Mouse (Mus musculus): ENCODE results near the gene Dusp10.

The Dusp10 gene

GRCm38 (mm10) chr1:184082661-184083060 lies 69.6 kb downstream of the Dusp10 start:
- H3K27me3 ChIP-seq (ENCODE audit: control insufficient read depth, insufficient read depth, low read length, poor library complexity, severe bottlenecking): no peaks in the 10 kb centered on the region
- no peaks in the 10 kb centered on the region for H3K36me3 ChIP-seq (ENCODE audit: control insufficient read depth, insufficient read depth, low read length, poor library complexity, severe bottlenecking)
- no peak for DNase-seq (ENCODE audit: low read depth, low spot score)

- no peaks in the 10 kb centered on the region for H3K27me3 ChIP-seq (ENCODE audit: control insufficient read depth, insufficient read depth, low read length, poor library complexity, severe bottlenecking)
- no peaks in the 10 kb centered on the region for H3K36me3 ChIP-seq (ENCODE audit: control insufficient read depth, insufficient read depth, low read length, poor library complexity, severe bottlenecking)
- DNase-seq (ENCODE audit: low read depth, low spot score): no peak
Observed at GRCm38 (mm10) chr1:184083166-184083565, 70.1 kb downstream of the Dusp10 start.

- Histone ChIP-seq H3K36me3 (ENCODE audit: control insufficient read depth, insufficient read depth, low read length, poor library complexity, severe bottlenecking) (no peaks in the 10 kb centered on the region), H3K27me3 (ENCODE audit: control insufficient read depth, insufficient read depth, low read length, poor library complexity, severe bottlenecking) (no peaks in the 10 kb centered on the region)
- DNase-seq (ENCODE audit: low read depth, low spot score): no peak
Observed at GRCm38 (mm10) chr1:184084961-184085360, 71.9 kb downstream of the Dusp10 start.

- H3K36me3 ChIP-seq (ENCODE audit: control insufficient read depth, insufficient read depth, low read length, poor library complexity, severe bottlenecking): no peaks in the 10 kb centered on the region
- DNase-seq (ENCODE audit: low read depth, low spot score): no peak
- no peaks in the 10 kb centered on the region for H3K27me3 ChIP-seq (ENCODE audit: control insufficient read depth, insufficient read depth, low read length, poor library complexity, severe bottlenecking)
Observed at GRCm38 (mm10) chr1:184090515-184090914, 77.4 kb downstream of the Dusp10 start.

- Histone ChIP-seq H3K36me3 (ENCODE audit: control insufficient read depth, insufficient read depth, low read length, poor library complexity, severe bottlenecking) (no peaks in the 10 kb centered on the region), H3K27me3 (ENCODE audit: control insufficient read depth, insufficient read depth, low read length, poor library complexity, severe bottlenecking) (no peaks in the 10 kb centered on the region)
- DNase-seq (ENCODE audit: low read depth, low spot score): no peak
Observed at GRCm38 (mm10) chr1:184094914-184095313, 81.8 kb downstream of the Dusp10 start.

GRCm38 (mm10) chr1:184100414-184100813 lies 87.3 kb downstream of the Dusp10 start:
- no peak for DNase-seq (ENCODE audit: low read depth, low spot score)
- H3K36me3 ChIP-seq (ENCODE audit: control insufficient read depth, insufficient read depth, low read length, poor library complexity, severe bottlenecking): no peaks in the 10 kb centered on the region
- H3K27me3 ChIP-seq (ENCODE audit: control insufficient read depth, insufficient read depth, low read length, poor library complexity, severe bottlenecking): no peaks in the 10 kb centered on the region

GRCm38 (mm10) chr1:184100927-184101749 lies 88.0 kb downstream of the Dusp10 start:
- H3K36me3 ChIP-seq (ENCODE audit: control insufficient read depth, insufficient read depth, low read length, poor library complexity, severe bottlenecking): no peaks in the 10 kb centered on the region
- no peak for DNase-seq (ENCODE audit: low read depth, low spot score)
- H3K27me3 ChIP-seq (ENCODE audit: control insufficient read depth, insufficient read depth, low read length, poor library complexity, severe bottlenecking): no peaks in the 10 kb centered on the region

GRCm38 (mm10) chr1:184101750-184102046 lies 88.6 kb downstream of the Dusp10 start:
- DNase-seq (ENCODE audit: low read depth, low spot score): no peak
- no peaks in the 10 kb centered on the region for H3K36me3 ChIP-seq (ENCODE audit: control insufficient read depth, insufficient read depth, low read length, poor library complexity, severe bottlenecking)

GRCm38 (mm10) chr1:184106832-184107231 lies 93.7 kb downstream of the Dusp10 start:
- DNase-seq (ENCODE audit: low read depth, low spot score): no peak
- no peaks in the 10 kb centered on the region for H3K36me3 ChIP-seq (ENCODE audit: control insufficient read depth, insufficient read depth, low read length, poor library complexity, severe bottlenecking)

More at GRCm38 (mm10) chr1:184101750-184102046, 88.6 kb downstream of the Dusp10 start:
- no peaks in the 10 kb centered on the region for H3K27me3 ChIP-seq (ENCODE audit: control insufficient read depth, insufficient read depth, low read length, poor library complexity, severe bottlenecking)

GRCm38 (mm10) chr1:184107448-184107847 lies 94.3 kb downstream of the Dusp10 start:
- Histone ChIP-seq H3K27me3 (ENCODE audit: control insufficient read depth, insufficient read depth, low read length, poor library complexity, severe bottlenecking) (no peaks in the 10 kb centered on the region; the same call in 1 of the 2 replicates), H3K36me3 (ENCODE audit: control insufficient read depth, insufficient read depth, low read length, poor library complexity, severe bottlenecking) (no peaks in the 10 kb centered on the region)
- DNase-seq (ENCODE audit: low read depth, low spot score): no peak

More at GRCm38 (mm10) chr1:184106832-184107231, 93.7 kb downstream of the Dusp10 start:
- no peaks in the 10 kb centered on the region; the same call in 1 of the 2 replicates for H3K27me3 ChIP-seq (ENCODE audit: control insufficient read depth, insufficient read depth, low read length, poor library complexity, severe bottlenecking)

- DNase-seq (ENCODE audit: low read depth, low spot score): no peak
- Histone ChIP-seq H3K27me3 (ENCODE audit: control insufficient read depth, insufficient read depth, low read length, poor library complexity, severe bottlenecking) (no peaks in the 10 kb centered on the region; the same call in 1 of the 2 replicates), H3K36me3 (ENCODE audit: control insufficient read depth, insufficient read depth, low read length, poor library complexity, severe bottlenecking) (no peaks in the 10 kb centered on the region)
Observed at GRCm38 (mm10) chr1:184108254-184108653, 95.2 kb downstream of the Dusp10 start.

- Histone ChIP-seq H3K27me3 (ENCODE audit: control insufficient read depth, insufficient read depth, low read length, poor library complexity, severe bottlenecking) (no peaks in the 10 kb centered on the region), H3K36me3 (ENCODE audit: control insufficient read depth, insufficient read depth, low read length, poor library complexity, severe bottlenecking) (no peaks in the 10 kb centered on the region)
- no peak for DNase-seq (ENCODE audit: low read depth, low spot score)
Observed at GRCm38 (mm10) chr1:184117586-184117985, 104.5 kb downstream of the Dusp10 start.

GRCm38 (mm10) chr1:184117991-184118390 lies 104.9 kb downstream of the Dusp10 start:
- DNase-seq (ENCODE audit: low read depth, low spot score): no peak
- no peaks in the 10 kb centered on the region for H3K27me3 ChIP-seq (ENCODE audit: control insufficient read depth, insufficient read depth, low read length, poor library complexity, severe bottlenecking)
- H3K36me3 ChIP-seq (ENCODE audit: control insufficient read depth, insufficient read depth, low read length, poor library complexity, severe bottlenecking): no peaks in the 10 kb centered on the region

- H3K36me3 ChIP-seq (ENCODE audit: control insufficient read depth, insufficient read depth, low read length, poor library complexity, severe bottlenecking): no peaks in the 10 kb centered on the region
- no peak for DNase-seq (ENCODE audit: low read depth, low spot score)
- no peaks in the 10 kb centered on the region for H3K27me3 ChIP-seq (ENCODE audit: control insufficient read depth, insufficient read depth, low read length, poor library complexity, severe bottlenecking)
Observed at GRCm38 (mm10) chr1:184118586-184118985, 105.5 kb downstream of the Dusp10 start.
